8 mouse cellular contexts compared by ENCODE assay signal in genomic region chr12:61523631-61524182, GRCm38 (mm10). TPM values are rescaled to one million over a fixed set of nuclear protein-coding genes. Genes with fewer than 3 reads are reported as not detected.
DNase-seq lines count a peak whose midpoint lies in the region; ATAC-seq and TF ChIP-seq lines count a peak whose summit lies in the region.

No protein-coding gene starts in this region.

- no peaks in the 10 kb centered on the region for H3K9me3 ChIP-seq in heart, embryonic 11.5 days (replicated peaks; ENCODE audit: control insufficient read depth, low read length)
- H3K9me3 ChIP-seq in hindbrain, embryonic 12.5 days (replicated peaks), result no peaks in the 10 kb centered on the region
- H3K9me3 ChIP-seq in limb, embryonic 14.5 days (ENCODE audit: control insufficient read depth, low read length), result no peaks in the 10 kb centered on the region

- H3K4me3 ChIP-seq in heart, embryonic 11.5 days (ENCODE audit: low read depth, low read length), result peak overlapping the region; percentile 62
- peak overlapping the region; percentile 66 for H3K4me3 ChIP-seq in hindbrain, embryonic 12.5 days
- H3K4me3 ChIP-seq in limb, embryonic 14.5 days (replicated peaks; ENCODE audit: low read length), result peak overlapping the region; percentile 60

- WGBS in heart, embryonic 11.5 days (ENCODE audit: insufficient replicate concordance), result 4% methylated on average over 16 of the region's 16 CpGs
- WGBS in hindbrain, embryonic 12.5 days, result 1% methylated on average over 16 of the region's 16 CpGs
- WGBS in limb, embryonic 14.5 days, result 2% methylated on average over 16 of the region's 16 CpGs

- peaks cover 6% of the 10 kb centered on the region; the same call in 1 of the 2 replicates for H3K4me1 ChIP-seq in heart, embryonic 11.5 days (ENCODE audit: control insufficient read depth, insufficient read depth, low read length)
- H3K4me1 ChIP-seq in hindbrain, embryonic 12.5 days, result peaks cover 11% of the 10 kb centered on the region; the same call in 1 of the 2 replicates
- H3K4me1 ChIP-seq in limb, embryonic 14.5 days (ENCODE audit: control insufficient read depth, insufficient read depth, low read length), result peaks cover 7% of the 10 kb centered on the region; the same call in 1 of the 2 replicates

- no peaks in the 10 kb centered on the region for H3K36me3 ChIP-seq in heart, embryonic 11.5 days (ENCODE audit: control insufficient read depth, insufficient read depth, low read length)
- H3K36me3 ChIP-seq in hindbrain, embryonic 12.5 days, result no peaks in the 10 kb centered on the region
- H3K36me3 ChIP-seq in limb, embryonic 14.5 days (ENCODE audit: control insufficient read depth, insufficient read depth, low read length), result no peaks in the 10 kb centered on the region

- ATAC-seq in heart, embryonic 11.5 days (replicated peaks; ENCODE audit: insufficient number of reproducible peaks, low FRiP score, low TSS enrichment), result no peak; the same call in 1 of the 2 replicates
- no peak for ATAC-seq in hindbrain, embryonic 12.5 days (ENCODE audit: low FRiP score)
- no peak for ATAC-seq in limb, embryonic 14.5 days (ENCODE audit: low FRiP score, low read depth)

- no peak for DNase-seq in heart, postnatal 36 days
- DNase-seq in cerebellum, postnatal 10 days, result peak; percentile 37 to 38
- no peak for DNase-seq in limb, embryonic 14.5 days (ENCODE audit: low spot score)
- DNase-seq in right cerebral cortex, postnatal 25 days, result peak; percentile 38
- DNase-seq in urinary bladder, postnatal 4 days (ENCODE audit: low spot score in 2 of 2), result no peak
- DNase-seq in adrenal gland, postnatal 36 days, result no peak

- H3K9ac ChIP-seq in heart, embryonic 11.5 days (ENCODE audit: low read depth, low read length), result 0 out of 2 replicates have a peak overlapping the region, but pooled peaks have one; percentile 52
- peak overlapping the region; percentile 76 for H3K9ac ChIP-seq in hindbrain, embryonic 12.5 days
- H3K9ac ChIP-seq in limb, embryonic 14.5 days (ENCODE audit: low read depth, low read length, severe bottlenecking), result peak overlapping the region; percentile 72

- intact Hi-C loops in heart, postnatal 36 days (cut with DNase I), result no loop called here

- no peak overlapping the region for H3K27ac ChIP-seq in heart, embryonic 11.5 days (ENCODE audit: low read depth, low read length)
- peak overlapping the region; percentile 40; the same call in 1 of the 2 replicates for H3K27ac ChIP-seq in hindbrain, embryonic 12.5 days
- no peak overlapping the region for H3K27ac ChIP-seq in limb, embryonic 14.5 days (replicated peaks; ENCODE audit: low read depth, low read length)

- TF ChIP-seq POLR2A in limb, embryonic 14.5 days (IDR thresholded peaks at IDR 0.05; ENCODE audit: borderline replicate concordance, extremely low read depth, insufficient read depth, insufficient read length), result no peak

- H3K4me2 ChIP-seq in heart, embryonic 11.5 days, result peak overlapping the region; percentile 85
- H3K4me2 ChIP-seq in hindbrain, embryonic 12.5 days (replicated peaks), result peak overlapping the region; percentile 84
- H3K4me2 ChIP-seq in limb, embryonic 14.5 days (replicated peaks; ENCODE audit: low read depth, low read length, severe bottlenecking), result peak overlapping the region; percentile 57

- peaks cover 29% of the 10 kb centered on the region for H3K27me3 ChIP-seq in heart, embryonic 11.5 days (ENCODE audit: control insufficient read depth, insufficient read depth, low read length)
- peaks cover 42% of the 10 kb centered on the region for H3K27me3 ChIP-seq in hindbrain, embryonic 12.5 days
- H3K27me3 ChIP-seq in limb, embryonic 14.5 days (ENCODE audit: control insufficient read depth, insufficient read depth, low read length), result peaks cover 44% of the 10 kb centered on the region

RNA-seq across cellular contexts. Expression of gene Lrfn5, which starts 0.8 kb away (rescaled TPM):
- polyA plus RNA-seq in heart, embryonic 11.5 days (2014; fragmentation: Nextera tagmentation; extraction: Ambion mirVana), result 0.30 and 0.34 TPM in 2 replicates
- total RNA-seq in heart, postnatal 36 days (2021), result not detected
- 16.8 and 18.1 TPM in 2 replicates for polyA plus RNA-seq in hindbrain, embryonic 12.5 days (2016; fragmentation: Nextera tagmentation; extraction: Ambion mirVana)
- 2.7 and 3.8 TPM in 2 replicates for polyA plus RNA-seq in limb, embryonic 14.5 days (2012; rRNA removed)
- polyA plus RNA-seq in limb, embryonic 14.5 days (2014; fragmentation: Nextera tagmentation; extraction: Ambion mirVana), result 3.2 and 3.7 TPM in 2 replicates
- not detected for total RNA-seq in adrenal gland, postnatal 36 days (2021)

Comparison
In these comparisons a context has a peak if more than half of its experiments do, and no peak if none do; other contexts are left out.
1. DNase-seq: peak in cerebellum, postnatal 10 days (2 of 2) and right cerebral cortex, postnatal 25 days (single experiment); none in heart, postnatal 36 days (0 of 2), limb, embryonic 14.5 days (single experiment), urinary bladder, postnatal 4 days (0 of 2) and adrenal gland, postnatal 36 days (0 of 2).
2. Peak in every context shown above with its lines, with median percentiles within 50 percentile points of each other: H3K4me2 ChIP-seq, H3K4me3 ChIP-seq and H3K9ac ChIP-seq.